Comparison of ENCODE assay signal across 31 mouse cellular contexts in the genomic region with DNA sequence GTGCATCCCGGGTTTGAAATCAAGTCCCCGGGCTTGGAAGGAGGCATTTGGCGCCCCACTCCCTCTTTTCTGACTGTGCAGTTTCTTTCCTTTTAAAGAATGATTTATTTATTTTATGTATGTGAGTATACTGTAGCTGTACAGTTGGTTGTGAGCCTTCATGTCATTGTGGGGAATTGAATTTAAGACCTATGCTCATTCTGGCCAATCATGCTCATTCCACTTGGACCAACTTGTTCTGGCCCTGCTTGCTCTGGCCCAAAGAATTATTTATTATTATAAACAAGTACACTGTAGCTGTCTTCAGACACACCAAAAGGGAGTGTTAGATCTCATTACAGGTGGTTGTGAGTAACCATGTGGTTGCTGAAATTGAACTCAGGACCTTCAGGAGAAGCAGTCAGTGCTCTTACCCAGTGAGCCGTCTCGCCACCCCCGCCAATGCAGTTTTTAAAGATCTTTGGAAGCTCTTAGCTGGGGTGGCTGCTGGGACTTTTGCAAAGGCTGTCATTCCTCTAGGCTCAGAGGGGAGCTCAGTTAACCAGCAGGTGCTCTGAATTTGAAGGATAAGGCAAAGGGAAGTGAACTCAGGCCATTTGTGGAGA. TPM values are rescaled to one million over a fixed set of nuclear protein-coding genes. Genes with fewer than 3 reads are reported as not detected.
A peak's percentile ranks its signal among the peaks of the same experiment; 100 is the strongest.
DNase-seq lines count a peak whose midpoint lies in the region; ATAC-seq and TF ChIP-seq lines count a peak whose summit lies in the region.
"Had no signal": no experiment of that assay in that cellular context is flagged by ENCODE, and none has a peak within 500 bp of the region (broad histone marks: within the 10 kb centered on the region; RNA-seq: fewer than 3 reads in every experiment).

No protein-coding gene starts in this region.

- H3K27ac ChIP-seq in bone marrow macrophage, adult 2 months (ENCODE audit: insufficient read depth, low read depth, low read length) = peak overlapping the region; percentile 82
- H3K27ac ChIP-seq in macrophage = peak overlapping the region; percentile 92
- no peak overlapping the region for H3K27ac ChIP-seq in intestine, postnatal 0 days (ENCODE audit: low read depth, low read length)

- no peak overlapping the region for H3K9ac ChIP-seq in intestine, postnatal 0 days (ENCODE audit: low read depth, low read length)

- no peak for ATAC-seq in intestine, postnatal 0 days
- ATAC-seq: activated CD4-positive, CD25-positive, alpha-beta regulatory T cell, adult 4 months; CD4-positive, CD25-positive, alpha-beta regulatory T cell, adult 4 months; Patski had no signal

- DNase-seq in 3T3-L1 (ENCODE audit: low read depth, low spot score) (peak; percentile 95), adipocyte (ENCODE audit: low spot score) (peak; percentile 96)
- no peak for DNase-seq in spleen, adult 12 weeks (ENCODE audit: low spot score)
- no peak for DNase-seq in layer of hippocampus, postnatal 10 days (ENCODE audit: low spot score in 2 of 2)
- no peak for DNase-seq in embryo, embryonic 10 days (ENCODE audit: low spot score)
- DNase-seq: adrenal gland, adult 2 months; adrenal gland, adult 8-10 months; adrenal gland, postnatal 10 days; adrenal gland, postnatal 14 days; adrenal gland, postnatal 25 days; adrenal gland, postnatal 36 days; B cell, adult 2 months; cerebellum, adult 11 months; cerebellum, adult 11-12 months; cerebellum, adult 18-20 months; cerebellum, adult 2 months; cerebellum, adult 8-10 months had no signal

- H3K4me3 ChIP-seq in bone marrow macrophage, adult 2 months (ENCODE audit: insufficient read depth, low read length) = no peak overlapping the region
- H3K4me3 ChIP-seq in macrophage (ENCODE audit: inconsistent target) = no peak overlapping the region
- no peak overlapping the region for H3K4me3 ChIP-seq in intestine, postnatal 0 days (ENCODE audit: low read depth, low read length)

- no peaks in the 10 kb centered on the region for H3K9me3 ChIP-seq in intestine, postnatal 0 days (ENCODE audit: control insufficient read depth)
- H3K9me3 ChIP-seq: G1E had no signal

- no peak overlapping the region for H3K4me2 ChIP-seq in intestine, postnatal 0 days (replicated peaks; ENCODE audit: low read depth)

- TF ChIP-seq CTCF in bone marrow macrophage, adult 2 months (IDR thresholded peaks at IDR 0.05; ENCODE audit: low read depth, low read length) = no peak
- TF ChIP-seq CTCF in intestine, postnatal 0 days (IDR thresholded peaks at IDR 0.05; ENCODE audit: low read depth) = no peak

- H3K27me3 ChIP-seq in intestine, postnatal 0 days (replicated peaks; ENCODE audit: control insufficient read depth, insufficient read depth, low read length) = no peaks in the 10 kb centered on the region

- H3K36me3 ChIP-seq in macrophage (ENCODE audit: inconsistent target) = no peaks in the 10 kb centered on the region
- no peaks in the 10 kb centered on the region for H3K36me3 ChIP-seq in intestine, postnatal 0 days (ENCODE audit: control insufficient read depth, insufficient read depth)
- H3K36me3 ChIP-seq: G1E had no signal

- peaks cover 40% of the 10 kb centered on the region for H3K79me2 ChIP-seq in macrophage (ENCODE audit: inconsistent target)

- WGBS in macrophage (ENCODE audit: missing documents) = 95% methylated on average over 6 of the region's 6 CpGs
- WGBS in intestine, postnatal 0 days = 92% methylated on average over 6 of the region's 6 CpGs

- peaks cover 62% of the 10 kb centered on the region for H3K4me1 ChIP-seq in bone marrow macrophage, adult 2 months (ENCODE audit: control insufficient read depth, insufficient read depth, low read length)
- H3K4me1 ChIP-seq in intestine, postnatal 0 days (replicated peaks; ENCODE audit: control insufficient read depth, insufficient read depth, low read length) = no peaks in the 10 kb centered on the region

- no peak for TF ChIP-seq POLR2A in bone marrow macrophage, adult 2 months (IDR thresholded peaks at IDR 0.05; ENCODE audit: borderline replicate concordance, low read depth, low read length)

RNA-seq across cellular contexts. Expression of a gene that starts 4.3 kb away (rescaled TPM):
- polyA plus RNA-seq in bone marrow macrophage, adult 2 months (2012; ENCODE audit: insufficient read depth, insufficient read length, missing spikeins) = 36,853 and 37,625 TPM in 2 replicates
- total RNA-seq in macrophage (2018; cell fraction: chromatin; rRNA removed) = 1,000 to 10,000 TPM in 1 of 26 experiments, 100 to 1,000 TPM in 25; 167 to 1,242 (median 625) TPM
- over 10,000 TPM in 25 of 26 experiments, 1,000 to 10,000 TPM in 1; 9,978 to 23,163 (median 15,255) TPM for total RNA-seq in macrophage (2018; cell fraction: cytosol; rRNA removed)
- total RNA-seq in macrophage (2018; cell fraction: nucleus; rRNA removed) = over 10,000 TPM in 2 of 26 experiments, 1,000 to 10,000 TPM in 24; 1,420 to 12,393 (median 7,308) TPM
- 16,156 to 35,026 TPM (median 20,022 TPM) in 3 replicates for polyA plus RNA-seq in macrophage (2018)
- total RNA-seq in layer of hippocampus, postnatal 10 days (2021) = 1 to 10 TPM; 6.4 to 7.6 TPM
- polyA plus RNA-seq in intestine, postnatal 0 days (2015; fragmentation: Nextera tagmentation; extraction: Ambion mirVana) = 43.9 and 47.9 TPM in 2 replicates
- total RNA-seq: MEL had no signal

RNA-seq across cellular contexts. Expression of a gene that starts 6.2 kb away (rescaled TPM):
- polyA plus RNA-seq in bone marrow macrophage, adult 2 months (2012; ENCODE audit: insufficient read depth, insufficient read length, missing spikeins) = 90.7 and 94.4 TPM in 2 replicates
- 1 to 10 TPM in 2 of 26 experiments, under 1 TPM in 6, not detected in 18; 0.59 to 1.1 (median 0.81) TPM for total RNA-seq in macrophage (2018; cell fraction: chromatin; rRNA removed)
- total RNA-seq in macrophage (2018; cell fraction: cytosol; rRNA removed) = 1 to 10 TPM; 2.7 to 9.2 (median 5.1) TPM
- 1 to 10 TPM in 25 of 26 experiments, not detected in 1; 1.0 to 5.4 (median 2.7) TPM for total RNA-seq in macrophage (2018; cell fraction: nucleus; rRNA removed)
- polyA plus RNA-seq in macrophage (2018) = 3.4 to 8.7 TPM (median 5.9 TPM) in 3 replicates
- total RNA-seq in layer of hippocampus, postnatal 10 days (2021) = under 1 TPM in 1 of 2 experiments, not detected in 1; 0.96 TPM
- 7.7 and 9.6 TPM in 2 replicates for polyA plus RNA-seq in intestine, postnatal 0 days (2015; fragmentation: Nextera tagmentation; extraction: Ambion mirVana)
- total RNA-seq: CH12.LX, ES-E14, MEL had no signal
- polyA plus RNA-seq: C2C12; CD4-positive, CD25-positive, alpha-beta regulatory T cell, adult 4 months; G1E had no signal

RNA-seq across cellular contexts. Expression of a gene that starts 48.0 kb away (rescaled TPM):
- polyA plus RNA-seq in bone marrow macrophage, adult 2 months (2012; ENCODE audit: insufficient read depth, insufficient read length, missing spikeins) = not detected in 2 replicates
- not detected for total RNA-seq in macrophage (2018; cell fraction: chromatin; rRNA removed)
- total RNA-seq in macrophage (2018; cell fraction: cytosol; rRNA removed) = not detected
- not detected for total RNA-seq in macrophage (2018; cell fraction: nucleus; rRNA removed)
- not detected in 3 replicates for polyA plus RNA-seq in macrophage (2018)
- not detected for total RNA-seq in layer of hippocampus, postnatal 10 days (2021)
- not detected in 2 replicates for polyA plus RNA-seq in intestine, postnatal 0 days (2015; fragmentation: Nextera tagmentation; extraction: Ambion mirVana)
- total RNA-seq: adrenal gland, adult 18-20 months; adrenal gland, adult 2 months; adrenal gland, adult 8-10 months; adrenal gland, postnatal 10 days; adrenal gland, postnatal 14 days; adrenal gland, postnatal 25 days; adrenal gland, postnatal 36 days; adrenal gland, postnatal 4 days; CH12.LX; ES-E14; MEL had no signal
- polyA plus RNA-seq: adrenal gland, adult 2 months; brain, embryonic 14.5 days; CD4-positive, CD25-positive, alpha-beta regulatory T cell, adult 4 months; cerebellum, adult 2 months; G1E had no signal

Comparison
In these comparisons a context has a peak if more than half of its experiments do, and no peak if none do; other contexts are left out.
1. DNase-seq: peak in 3T3-L1 (single experiment) and adipocyte (single experiment); none in spleen, adult 12 weeks (single experiment), layer of hippocampus, postnatal 10 days (0 of 2) and embryo, embryonic 10 days (single experiment).
2. RNA of a gene that starts 4.3 kb away (polyA plus RNA-seq): 36,853 to 37,625 TPM in bone marrow macrophage, adult 2 months and 16,156 to 35,026 TPM in macrophage; 43.9 to 47.9 TPM in intestine, postnatal 0 days; every median in the first group is over 100 times any median in the second.